ENCODE assay signal across 9 mouse cellular contexts in genomic region chr14:118385529-118385932, GRCm38 (mm10).
DNase-seq lines count a peak whose midpoint lies in the region; ATAC-seq lines count a peak whose summit lies in the region.
"Had no signal": no experiment of that assay in that cellular context is flagged by ENCODE, and none has a peak within 500 bp of the region (broad histone marks: within the 10 kb centered on the region; RNA-seq: fewer than 3 reads in every experiment).

No protein-coding gene starts in this region.

- no peak overlapping the region for H3K27ac ChIP-seq in forebrain, embryonic 14.5 days (ENCODE audit: low read depth, low read length)
- H3K27ac ChIP-seq: liver, embryonic 14.5 days had no signal

- H3K4me2 ChIP-seq in forebrain, embryonic 14.5 days (ENCODE audit: low read length) = no peak overlapping the region

- no peaks in the 10 kb centered on the region for H3K4me1 ChIP-seq in forebrain, embryonic 14.5 days (ENCODE audit: control insufficient read depth, insufficient read depth, low read length)

- DNase-seq in adrenal gland, postnatal 14 days = peak; percentile 20
- no peak for DNase-seq in adrenal gland, adult 8-10 months
- peak; percentile 57 for DNase-seq in 416B (ENCODE audit: low read depth)
- DNase-seq in forebrain, embryonic 14.5 days (ENCODE audit: low spot score) = no peak
- peak; percentile 2 to 7 for DNase-seq in kidney, postnatal 36 days
- no peak for DNase-seq in layer of hippocampus, postnatal 36 days
- DNase-seq in left cerebral cortex, postnatal 4 days = no peak

- 0 out of 2 replicates have a peak, but pooled peaks have one; percentile 26 for ATAC-seq in forebrain, embryonic 14.5 days
- ATAC-seq in frontal cortex, adult (ENCODE audit: low TSS enrichment) = no peak

- no peak overlapping the region for H3K9ac ChIP-seq in forebrain, embryonic 14.5 days (ENCODE audit: low read length)
- H3K9ac ChIP-seq: liver, embryonic 14.5 days had no signal

- no peaks in the 10 kb centered on the region for H3K36me3 ChIP-seq in forebrain, embryonic 14.5 days (ENCODE audit: control insufficient read depth, insufficient read depth, low read length)

- intact Hi-C loops in left cerebral cortex, postnatal 4 days (cut with DNase I) = no loop called here

- whole genome bisulfite sequencing in forebrain, embryonic 14.5 days = 26% methylated on average over 7 of the region's 7 CpGs

- H3K9me3 ChIP-seq in forebrain, embryonic 14.5 days (replicated peaks; ENCODE audit: control insufficient read depth, low read length) = no peaks in the 10 kb centered on the region

- no peaks in the 10 kb centered on the region for H3K27me3 ChIP-seq in forebrain, embryonic 14.5 days (replicated peaks; ENCODE audit: control insufficient read depth, insufficient read depth, low read length)

- no peak overlapping the region for H3K4me3 ChIP-seq in forebrain, embryonic 14.5 days (ENCODE audit: low read depth, low read length)

Comparison
In these comparisons a context has a peak if more than half of its experiments do, and no peak if none do; other contexts are left out.
1. DNase-seq: peak in adrenal gland, postnatal 14 days (single experiment), 416B (single experiment) and kidney, postnatal 36 days (2 of 2); none in adrenal gland, adult 8-10 months (single experiment), forebrain, embryonic 14.5 days (single experiment), layer of hippocampus, postnatal 36 days (0 of 2) and left cerebral cortex, postnatal 4 days (single experiment).